Mouse (Mus musculus) T-helper 17 cell (primary cell): ENCODE measurements around the gene Plekha6.

ENCODE experiments used
- in situ Hi-C, 2 experiments: fragments of 300-600 bp; cut with MboI, MseI; formaldehyde crosslinking; loops; 1 replicate in 1 of 2; 2 replicates in 1 of 2; pipeline ENCODE4 v1.15.1; 2025; ENCODE audit warnings: high pct_unique_total_duplicates in 2 of 2

Gene Plekha6

DNA sequence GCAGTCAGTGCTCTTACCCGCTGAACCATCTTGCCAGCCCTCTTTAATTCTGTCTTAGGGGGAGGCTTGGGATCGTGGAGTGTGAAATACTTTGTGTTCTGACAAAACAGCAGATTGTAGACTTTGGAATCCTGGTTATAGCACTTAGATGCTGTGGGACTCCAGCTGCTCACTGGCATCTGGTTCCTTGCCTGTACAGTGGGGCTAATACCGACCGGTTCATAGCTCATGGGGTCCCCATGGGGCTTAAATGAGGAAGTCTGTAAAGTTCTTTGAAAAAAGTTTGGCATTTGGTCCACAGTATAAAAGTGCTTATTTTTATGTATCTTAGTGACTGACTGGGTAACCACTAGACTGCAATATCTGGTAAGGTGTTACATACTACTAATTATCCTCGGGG lies 28.2 kb upstream of the Plekha6 start:
- in situ Hi-C loops, result loop anchor here in 1 of 2 experiments (10.0 to 25.0 kb wide), 2 partner anchors 1124 to 1279 kb away; partner anchors contain the start of genes Adipor1 and Elk4

DNA sequence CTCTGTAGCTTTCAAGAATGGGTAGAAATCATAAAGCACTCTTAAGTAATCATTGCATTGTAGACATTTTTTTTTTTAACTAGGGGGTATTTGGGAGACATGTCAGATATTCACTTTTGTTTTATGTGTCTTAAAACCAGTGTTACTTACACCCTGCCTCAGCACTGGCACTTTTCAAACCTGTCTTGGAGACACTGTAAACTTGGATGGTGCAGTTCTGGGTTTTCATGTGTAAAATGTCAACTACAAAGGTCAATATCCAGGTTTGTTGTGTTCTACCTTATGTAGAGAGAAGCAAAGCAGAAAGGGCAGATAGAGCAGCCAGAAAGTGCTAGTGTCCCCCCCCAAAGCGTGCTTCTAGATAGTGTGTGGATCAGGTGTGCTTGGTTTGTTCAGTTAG lies 25.6 kb upstream of the Plekha6 start:
- in situ Hi-C loops, result loop anchor here in 1 of 2 experiments (10.0 to 25.0 kb wide), 2 partner anchors 1126 to 1276 kb away; partner anchors contain the start of genes Adipor1 and Elk4

DNA sequence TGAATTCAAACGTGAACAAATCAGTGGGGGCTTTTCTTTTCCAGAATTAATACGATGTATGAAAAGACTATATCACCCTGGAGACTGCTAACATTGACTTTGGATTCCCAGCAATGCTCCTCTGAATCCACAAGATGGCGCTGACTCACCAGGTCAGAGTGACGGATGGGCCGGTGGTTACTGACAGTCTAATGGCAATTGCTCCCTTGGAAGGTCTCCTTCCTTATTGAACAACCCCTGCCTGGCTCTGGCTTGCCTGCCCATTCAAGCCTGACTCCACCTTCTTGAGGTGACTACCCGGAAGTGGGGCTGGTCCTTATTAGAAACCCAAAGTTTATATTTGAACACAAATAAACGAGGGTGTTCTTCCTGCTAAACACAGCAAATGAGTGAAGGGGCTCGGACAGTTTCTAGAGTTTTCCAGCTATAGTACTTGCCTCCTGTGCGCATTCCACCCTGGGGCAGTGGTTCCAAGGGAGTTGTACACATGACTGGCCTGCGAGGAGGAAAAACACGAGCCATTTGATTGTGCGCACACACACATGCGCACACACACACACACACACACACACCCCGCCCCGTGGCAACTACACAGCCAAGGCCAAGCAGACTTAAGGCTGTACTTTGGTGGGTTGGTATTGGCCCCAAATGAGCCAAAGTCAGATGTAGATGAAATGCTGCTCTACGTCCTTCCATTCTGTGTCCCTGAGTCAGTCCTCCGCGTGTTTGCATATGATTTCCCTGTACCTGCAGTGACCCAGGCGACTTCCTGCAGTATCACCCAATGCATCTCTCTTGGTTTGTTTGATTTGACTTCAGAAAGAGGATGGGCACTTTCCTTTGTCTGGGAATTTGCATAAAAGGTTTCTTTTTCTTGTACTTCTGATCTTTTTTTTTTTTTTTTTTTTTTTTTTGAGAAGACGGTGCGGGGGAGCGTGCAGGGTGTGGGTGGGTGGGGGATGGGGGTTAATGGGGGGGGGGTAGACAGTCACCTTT lies 17.7 kb upstream of the Plekha6 start:
- in situ Hi-C loops, result loop anchor here in 1 of 2 experiments (25.0 kb wide), 1 partner anchor 1134 kb away; the partner anchor contains the start of gene Elk4

DNA sequence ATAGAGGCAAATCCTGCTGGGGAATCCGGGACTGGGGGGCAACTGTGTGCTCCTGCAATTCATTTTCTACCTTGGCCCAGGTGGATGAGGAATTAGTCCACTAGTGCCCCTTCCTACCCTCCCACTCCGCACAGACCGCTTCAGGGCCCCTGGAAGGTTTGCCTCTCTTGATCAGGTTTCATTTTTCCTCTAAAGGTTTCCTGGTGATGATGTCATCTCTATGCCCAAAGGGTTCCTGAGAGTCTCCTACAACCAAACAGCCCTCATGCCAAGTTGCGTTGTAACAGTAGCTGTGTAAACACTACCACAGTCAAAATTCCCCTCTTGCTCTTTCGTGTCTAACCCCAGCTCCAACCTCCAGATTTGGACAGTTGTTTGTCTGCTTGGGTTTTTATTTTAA lies 16.7 kb upstream of the Plekha6 start:
- in situ Hi-C loops, result loop anchor here in 1 of 2 experiments (25.0 kb wide), 1 partner anchor 1135 kb away; the partner anchor contains the start of gene Elk4

DNA sequence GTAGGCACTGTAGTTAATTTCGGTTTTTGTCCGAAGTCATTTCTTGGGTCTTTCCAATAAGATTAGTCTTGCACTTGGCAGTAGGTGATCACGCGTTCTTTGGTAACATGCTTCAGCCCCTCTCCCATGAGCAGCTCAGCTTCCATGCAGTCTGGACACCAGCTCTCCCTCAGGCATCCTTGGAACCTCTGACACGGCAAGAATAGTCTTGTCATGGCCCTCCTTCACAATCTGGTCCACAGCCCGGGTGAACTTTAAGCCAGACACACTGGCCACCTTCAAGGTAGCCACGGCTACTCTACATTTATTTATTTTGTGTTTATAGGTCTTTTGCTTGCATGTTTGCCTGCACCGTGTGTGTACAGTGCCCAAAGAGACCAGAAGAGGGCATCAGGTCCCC lies 15.9 kb upstream of the Plekha6 start:
- in situ Hi-C loops, result loop anchor here in 1 of 2 experiments (25.0 kb wide), 1 partner anchor 1136 kb away; the partner anchor contains the start of gene Elk4

DNA sequence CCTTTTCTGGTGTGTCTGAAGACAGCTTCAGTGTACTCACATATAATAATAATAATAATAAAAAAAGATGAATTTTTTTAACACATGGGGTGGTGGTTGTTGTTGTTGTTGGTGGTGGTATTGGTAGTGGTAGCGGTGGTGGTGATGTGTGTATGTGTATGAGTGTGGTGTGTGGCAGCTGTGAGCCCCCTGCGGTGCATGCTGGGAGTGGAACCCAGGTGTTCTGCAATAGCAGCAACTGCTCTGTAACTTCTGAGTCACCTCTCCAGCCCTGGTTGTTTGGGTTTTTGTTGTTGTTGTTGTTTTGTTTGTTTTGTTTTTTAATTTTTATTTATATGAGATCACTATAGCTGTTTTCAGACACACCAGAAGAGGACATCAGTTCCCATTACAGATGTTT lies 13.5 kb upstream of the Plekha6 start:
- in situ Hi-C loops, result loop anchor here in 1 of 2 experiments (10.0 kb wide), 1 partner anchor 1496 kb away; no protein-coding TSS in a partner anchor

DNA sequence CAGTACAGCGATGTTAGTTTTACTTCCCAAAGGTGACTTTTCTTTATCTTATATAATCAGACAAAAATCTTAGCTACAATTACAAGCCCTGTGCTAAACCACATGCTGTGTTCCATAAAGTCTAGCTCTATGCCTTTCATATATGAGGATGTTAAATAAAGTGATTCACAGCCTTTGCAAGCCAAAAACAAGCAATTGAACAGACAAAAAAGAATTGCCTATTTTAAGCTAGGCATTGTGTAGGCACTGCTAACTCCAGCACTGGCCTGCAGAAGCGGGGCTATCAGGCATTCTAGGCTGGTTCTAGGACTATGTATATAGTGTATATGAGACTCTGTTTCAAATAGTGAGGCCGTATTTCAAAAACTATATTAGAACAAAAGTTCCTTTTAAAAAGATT lies 11.8 kb upstream of the Plekha6 start:
- in situ Hi-C loops, result loop anchor here in 1 of 2 experiments (10.0 kb wide), 1 partner anchor 1497 kb away; no protein-coding TSS in a partner anchor

DNA sequence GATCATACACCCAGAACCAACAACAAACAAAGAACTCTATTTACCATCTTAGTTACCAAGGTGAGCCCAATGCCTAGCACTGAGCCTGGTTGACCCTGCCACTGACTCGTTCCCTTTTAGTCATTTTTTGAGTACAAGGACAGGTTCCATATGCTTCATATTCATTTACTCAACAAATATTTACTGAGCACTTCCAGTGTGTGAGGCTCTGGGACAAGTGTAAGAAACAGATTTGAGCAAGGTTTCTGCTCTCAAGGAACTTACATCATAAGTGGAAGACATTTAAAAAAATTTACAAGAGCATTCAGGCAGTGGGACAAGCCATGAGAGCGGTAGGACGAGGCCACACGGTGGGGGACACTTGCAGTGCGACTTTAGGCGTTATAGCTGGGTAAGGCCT lies 8.7 kb upstream of the Plekha6 start:
- in situ Hi-C loops, result loop anchor here in 1 of 2 experiments (10.0 kb wide), 1 partner anchor 1500 kb away; no protein-coding TSS in a partner anchor

DNA sequence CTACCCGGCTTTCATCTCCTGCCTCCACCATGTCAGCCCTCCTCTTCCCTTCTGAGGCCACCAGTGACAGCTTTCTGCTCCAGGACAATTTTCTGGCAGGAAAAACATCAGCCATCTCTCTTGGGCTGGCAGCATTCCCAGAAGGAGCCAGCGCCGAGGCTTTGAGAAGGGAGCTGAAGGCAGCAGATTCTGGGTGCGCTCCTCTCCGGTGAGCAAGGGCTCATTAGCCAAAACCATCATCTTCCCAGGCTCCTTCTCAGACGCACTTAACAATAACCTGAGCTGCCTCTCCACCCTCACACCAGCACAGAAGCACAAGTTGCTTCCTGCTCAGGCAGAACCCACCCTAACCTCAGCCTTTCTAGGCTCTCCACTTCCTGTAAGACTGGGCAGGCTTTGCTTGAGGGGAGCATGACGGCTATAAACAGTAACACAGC lies 4.9 kb upstream of the Plekha6 start:
- in situ Hi-C loops, result loop anchor here in 1 of 2 experiments (10.0 kb wide), 1 partner anchor 1504 kb away; no protein-coding TSS in a partner anchor

DNA sequence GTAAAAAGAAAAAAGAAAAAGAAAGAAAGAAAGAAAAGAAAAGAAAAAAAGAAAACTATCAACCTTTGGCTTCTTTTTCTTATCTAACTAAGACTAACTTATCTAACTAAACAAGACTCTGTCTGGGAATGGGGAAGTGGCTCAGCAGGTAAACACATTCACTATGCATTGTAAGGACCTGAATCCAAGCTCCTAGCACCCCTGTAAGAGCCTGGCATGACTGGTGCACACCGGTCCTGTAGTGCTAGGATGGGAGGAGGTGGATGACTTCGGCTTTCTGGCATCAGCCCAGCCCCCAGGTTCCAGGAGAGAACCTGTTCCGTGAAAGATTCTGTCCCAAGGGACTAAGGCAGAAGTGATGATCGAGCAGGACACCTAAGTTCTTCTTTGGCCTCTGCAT lies 2.5 kb upstream of the Plekha6 start:
- in situ Hi-C loops, result no loop called here

DNA sequence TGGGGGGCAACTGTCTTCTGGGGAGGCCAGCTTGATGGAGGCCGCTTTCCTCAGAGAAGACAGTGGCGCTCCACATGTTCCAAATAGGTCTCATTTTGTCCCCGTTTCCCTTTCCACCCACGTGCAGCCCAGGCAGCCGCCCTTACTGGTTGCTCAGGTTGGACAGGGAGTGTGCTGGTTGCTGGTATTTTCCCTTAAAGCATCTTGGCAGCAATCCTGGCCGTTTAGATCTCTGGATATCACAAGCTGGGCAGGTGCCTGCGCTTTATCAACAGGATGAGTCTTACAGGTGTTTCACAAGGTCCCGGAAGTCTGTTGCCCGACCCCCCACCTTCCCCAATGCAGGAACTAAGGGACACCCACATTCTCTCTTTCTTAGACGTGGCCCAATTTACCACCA lies 2.0 kb upstream of the Plekha6 start:
- in situ Hi-C loops, result no loop called here

DNA sequence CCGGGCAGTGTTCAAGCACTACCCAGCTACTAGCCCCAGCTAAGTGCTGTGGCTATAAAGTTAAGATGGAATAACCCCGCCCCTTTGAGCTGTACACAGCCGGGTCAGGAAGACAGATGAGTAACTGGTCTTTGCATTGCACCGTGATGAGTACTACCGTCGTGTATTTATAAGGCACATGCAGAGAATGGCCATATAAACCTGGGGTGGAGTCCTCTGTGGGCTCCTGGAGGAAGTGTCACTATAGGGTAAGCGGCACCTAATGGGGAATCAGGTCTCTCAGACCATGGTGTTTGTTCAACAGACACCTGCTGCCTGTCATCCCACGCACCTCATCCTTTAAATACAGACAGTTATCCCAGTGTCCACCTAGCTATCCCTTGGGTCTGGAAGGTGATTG lies 1.0 kb upstream of the Plekha6 start:
- in situ Hi-C loops, result no loop called here

DNA sequence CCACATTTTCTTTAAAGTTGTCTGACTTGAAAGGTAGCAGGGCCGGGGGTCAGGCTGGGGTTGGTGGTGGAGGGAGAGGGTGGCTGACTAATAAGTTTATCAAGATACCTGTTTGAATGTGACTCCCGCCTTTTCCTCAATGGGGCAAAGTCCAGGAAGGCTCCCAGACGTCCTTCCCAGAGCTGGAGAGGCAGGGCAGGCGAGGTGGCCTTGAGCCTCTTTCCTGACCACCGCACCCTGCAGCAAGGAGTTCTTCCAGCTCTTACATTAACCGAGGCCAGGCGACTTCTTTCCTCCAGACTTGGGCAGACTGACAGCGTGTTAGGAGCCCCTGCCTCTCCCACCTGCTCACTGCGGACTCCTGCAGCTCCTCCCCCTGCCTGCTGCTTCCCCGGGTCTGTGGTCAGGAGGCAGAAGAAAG lies 591 bp downstream of the Plekha6 start:
- in situ Hi-C loops, result no loop called here

DNA sequence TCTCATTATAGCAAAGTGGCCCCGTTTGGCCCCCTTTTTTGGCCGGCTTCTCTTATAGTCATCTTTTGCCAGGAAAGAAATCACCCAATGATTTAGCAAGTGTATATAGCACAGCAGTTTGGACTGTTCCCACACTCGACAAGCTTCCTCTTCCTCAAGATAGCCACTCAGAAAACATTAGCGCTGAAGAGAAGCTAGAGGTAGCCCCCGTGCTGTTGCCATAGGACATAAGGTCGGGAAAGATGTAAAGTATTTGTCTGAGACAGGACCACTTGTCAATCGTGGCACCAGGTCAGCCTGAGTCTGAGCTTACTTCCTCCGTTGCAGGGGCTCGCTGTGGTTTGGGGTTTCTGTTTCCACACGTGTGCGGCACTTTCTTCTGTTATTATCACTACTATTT lies 1.1 kb downstream of the Plekha6 start:
- in situ Hi-C loops, result no loop called here

DNA sequence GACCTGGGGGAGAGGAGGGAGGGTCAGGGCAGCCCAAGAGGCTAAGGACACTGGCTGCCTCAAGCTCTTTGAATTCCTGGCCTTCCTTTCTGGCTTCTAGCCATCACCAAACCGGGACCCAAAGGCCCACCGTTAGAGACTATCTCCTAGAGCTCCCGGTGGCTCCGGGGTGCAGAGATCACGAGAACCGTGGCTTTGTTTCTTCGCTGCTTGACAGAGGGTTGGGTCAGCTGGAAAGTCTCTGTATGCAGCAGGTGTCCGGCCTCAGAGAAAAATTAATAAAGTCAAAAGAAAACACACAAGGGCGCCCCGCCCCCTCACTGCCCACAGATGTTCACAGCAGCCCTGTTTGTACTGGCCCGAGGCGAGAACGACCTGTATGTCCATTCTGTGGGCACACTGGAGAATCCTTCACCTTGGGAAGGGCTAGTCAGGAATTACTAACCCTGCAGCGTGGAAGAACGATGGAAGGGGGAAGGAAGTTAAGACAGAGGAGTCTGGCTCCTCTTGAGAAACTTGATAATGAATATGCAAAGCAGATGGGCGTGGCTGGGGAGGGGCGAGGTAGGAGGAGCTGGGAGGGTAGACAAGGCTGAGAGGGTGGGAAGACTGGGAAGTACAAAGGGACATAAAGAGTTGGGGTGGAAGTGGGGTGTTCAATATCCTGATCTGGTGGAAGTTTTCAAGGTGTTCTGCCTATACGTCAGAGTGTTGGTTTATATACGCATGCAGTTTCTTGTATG lies 4.5 kb downstream of the Plekha6 start:
- in situ Hi-C loops, result no loop called here

DNA sequence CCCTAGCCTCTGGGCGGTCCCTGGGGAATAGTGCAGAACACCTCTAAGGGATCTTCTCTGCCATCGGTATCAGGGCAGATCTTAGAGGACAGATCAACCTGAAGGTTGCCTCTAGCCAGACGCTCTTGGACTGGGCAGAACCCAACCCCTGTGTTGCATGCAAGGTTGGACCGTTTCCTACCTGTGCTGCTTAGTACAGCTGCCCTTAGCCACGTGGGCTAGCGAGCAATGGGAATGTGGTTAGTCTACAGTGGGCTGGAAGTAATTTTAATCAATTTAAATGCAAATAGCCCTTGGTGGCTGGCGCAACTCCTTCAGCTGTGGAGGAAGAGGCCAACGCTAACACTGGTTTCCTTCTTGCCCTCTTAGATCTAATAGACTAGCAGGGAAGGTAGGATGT lies 6.2 kb downstream of the Plekha6 start:
- in situ Hi-C loops, result loop anchor here in 1 of 2 experiments (10.0 kb wide), 1 partner anchor 185 kb away; the partner anchor contains the start of gene Ren1

DNA sequence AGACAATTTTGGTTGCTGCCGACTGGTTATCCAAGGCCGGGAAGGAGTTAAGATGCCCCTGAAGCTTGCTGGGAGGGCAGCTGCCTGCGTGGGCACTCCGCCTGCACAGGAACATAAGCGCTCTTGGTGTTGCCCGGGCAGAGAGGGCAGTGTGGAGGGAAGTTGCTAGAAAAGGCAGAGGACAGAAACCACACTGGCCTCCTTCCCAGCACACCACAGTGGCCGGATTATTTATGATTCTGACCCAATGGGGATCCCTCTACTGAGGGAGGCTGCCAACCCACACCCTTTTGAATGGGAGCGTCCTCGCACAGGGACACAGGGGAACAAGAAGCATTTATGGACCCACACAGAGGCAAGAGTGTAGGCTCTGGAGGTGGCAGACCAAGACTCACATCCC lies 7.3 kb downstream of the Plekha6 start:
- in situ Hi-C loops, result loop anchor here in 1 of 2 experiments (10.0 kb wide), 1 partner anchor 183 kb away; the partner anchor contains the start of gene Ren1

DNA sequence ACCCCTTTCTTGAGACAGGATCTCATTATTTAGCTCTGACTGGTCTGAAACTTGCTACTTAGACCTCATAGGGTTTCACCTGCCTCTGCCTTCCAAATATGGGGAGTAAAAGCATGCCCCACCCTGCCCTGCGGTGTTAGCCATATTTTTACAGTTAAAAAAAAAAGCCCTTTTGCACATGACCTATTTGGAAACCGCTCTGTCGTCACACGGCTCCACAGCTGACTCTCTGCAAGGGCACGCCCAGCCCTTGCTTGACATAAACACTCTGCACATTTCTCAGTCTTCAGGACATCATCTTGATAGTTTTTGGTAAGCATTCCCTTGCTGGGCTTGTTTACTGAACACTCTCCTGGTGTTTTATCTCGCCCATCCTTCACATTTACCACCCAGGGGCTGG lies 11.1 kb downstream of the Plekha6 start:
- in situ Hi-C loops, result loop anchor here in 1 of 2 experiments (5.0 to 10.0 kb wide), 2 partner anchors 137 to 180 kb away; partner anchors contain the start of gene Ren1

DNA sequence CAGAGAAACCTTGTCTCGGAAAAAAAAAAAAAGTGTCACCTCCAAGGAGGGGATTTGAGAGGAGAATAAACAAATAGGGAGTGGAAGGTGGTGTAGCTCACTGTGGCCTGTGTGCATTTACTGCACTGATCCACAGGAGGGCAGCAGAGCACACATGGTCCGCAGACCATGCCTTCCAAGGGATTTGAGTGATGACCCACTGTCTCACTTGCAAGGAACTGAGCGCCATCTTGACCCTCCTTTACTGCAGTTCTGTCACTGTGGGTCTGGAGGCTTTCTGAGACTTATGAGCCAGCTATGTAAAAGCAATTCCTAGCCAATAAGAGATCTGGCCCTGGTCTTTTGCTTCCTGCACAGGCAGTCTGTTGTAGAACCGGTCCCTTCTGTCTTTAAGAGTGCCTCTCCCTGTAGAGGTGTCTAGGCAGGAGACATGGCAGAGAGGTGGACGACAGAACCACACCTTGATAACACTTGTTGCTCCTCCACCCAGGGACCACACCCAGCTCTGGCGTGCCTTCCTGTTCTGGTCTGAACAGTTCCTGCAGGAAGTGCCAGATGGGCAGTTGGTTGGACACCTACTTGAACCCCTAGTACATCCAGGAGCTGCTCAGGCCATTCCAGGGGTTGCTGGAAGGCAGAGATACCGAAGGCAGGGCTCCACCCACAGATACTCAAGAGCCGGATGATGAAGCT lies 13.6 kb downstream of the Plekha6 start:
- in situ Hi-C loops, result loop anchor here in 1 of 2 experiments (5.0 to 10.0 kb wide), 2 partner anchors 135 to 177 kb away; partner anchors contain the start of gene Ren1

DNA sequence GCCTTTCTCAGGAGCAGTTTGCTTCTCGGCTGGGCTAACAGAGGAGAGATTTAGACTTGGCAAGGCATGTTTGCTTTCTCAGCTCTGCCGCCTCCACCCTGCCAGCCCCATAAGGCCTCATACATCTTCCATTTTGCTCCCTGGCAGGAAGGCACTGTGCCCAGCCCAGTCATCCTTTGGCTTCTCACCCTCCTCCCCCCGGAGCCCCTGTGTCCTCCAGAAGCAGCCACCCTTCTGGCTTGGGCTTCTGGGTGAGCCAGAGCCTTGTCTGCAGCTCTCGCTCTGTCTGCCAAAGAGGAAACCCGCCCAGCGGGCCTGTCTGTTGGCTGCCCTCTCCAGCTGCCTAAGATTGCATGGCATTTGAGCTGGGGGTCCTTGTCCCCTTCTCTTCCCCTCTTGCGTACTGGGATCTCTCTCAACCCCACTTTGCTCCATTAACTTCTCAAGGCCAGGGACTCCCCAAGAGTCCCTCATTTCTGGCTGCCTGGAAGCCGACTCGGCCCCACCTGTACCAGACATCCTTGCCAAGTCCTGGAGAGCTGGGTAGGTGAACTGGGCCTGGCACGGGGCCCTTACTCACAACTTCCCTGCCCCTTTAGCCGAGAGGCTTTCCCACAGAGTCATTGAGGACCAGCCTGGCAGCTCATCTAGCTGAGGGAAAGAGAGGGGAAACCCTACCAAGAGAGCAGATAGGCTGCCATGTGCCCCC lies 14.9 kb downstream of the Plekha6 start:
- in situ Hi-C loops, result loop anchor here in 1 of 2 experiments (5.0 to 10.0 kb wide), 2 partner anchors 133 to 176 kb away; partner anchors contain the start of gene Ren1
